Mouse (Mus musculus) stomach, postnatal 0 days (tissue): ENCODE data around the gene Ctxn1. TPM values are rescaled to one million over a fixed set of nuclear protein-coding genes. Genes with fewer than 3 reads are reported as not detected.

ENCODE experiments used
- ATAC-seq: fragments of 200-750 bp; cut with Nextera tagmentation; 2 replicates; pipeline ENCODE4 v1.8.0; 2017; ENCODE audit not compliant: low FRiP score, low TSS enrichment
- DNase-seq: peaks from one replicate; pipeline ENCODE4 v3.0.0-alpha.2; 2016; ENCODE audit warnings: low spot score
- H3K27ac ChIP-seq: fragments of 300-500 bp; sonication (generic); replicated peaks from 2 replicates; pipeline ENCODE4 v1.5.1; 2014; ENCODE audit warnings: mild to moderate bottlenecking, control low read depth
- H3K27me3 ChIP-seq: fragments of 300-500 bp; sonication (generic); 2 replicates; pipeline ENCODE4 v1.6.1; 2014; ENCODE audit warnings: low read length; ENCODE audit not compliant: control insufficient read depth, insufficient read depth
- H3K36me3 ChIP-seq: fragments of 300-500 bp; sonication (generic); 2 replicates; pipeline ENCODE4 v1.6.1; 2014; ENCODE audit warnings: low read length, mixed read lengths; ENCODE audit not compliant: control insufficient read depth, insufficient read depth
- H3K4me1 ChIP-seq: fragments of 300-500 bp; sonication (generic); replicated peaks from 2 replicates; pipeline ENCODE4 v1.6.1; 2014; ENCODE audit warnings: antibody characterized with exemption; ENCODE audit not compliant: control insufficient read depth, insufficient read depth
- H3K4me2 ChIP-seq: fragments of 300-500 bp; sonication (generic); replicated peaks from 2 replicates; pipeline ENCODE4 v1.6.1; 2014; ENCODE audit warnings: low read depth, mild to moderate bottlenecking, control low read depth, moderate library complexity
- H3K4me3 ChIP-seq: fragments of 300-500 bp; sonication (generic); 2 replicates; pipeline ENCODE4 v1.5.1; 2014; ENCODE audit warnings: low read depth, low read length, control low read depth
- H3K9ac ChIP-seq: fragments of 300-500 bp; sonication (generic); 2 replicates; pipeline ENCODE4 v1.6.1; 2014; ENCODE audit warnings: mild to moderate bottlenecking, low read length, control low read depth, mixed read lengths
- H3K9me3 ChIP-seq: fragments of 300-500 bp; sonication (generic); 2 replicates; pipeline ENCODE4 v1.6.1; 2016; ENCODE audit warnings: low read length; ENCODE audit not compliant: control insufficient read depth
- CTCF ChIP-seq: IDR thresholded peaks from 2 replicates; pipeline ENCODE4 v1.5.1; 2016; ENCODE audit warnings: antibody characterized with exemption, low read depth, mild to moderate bottlenecking, moderate library complexity
- EP300 ChIP-seq: optimal IDR thresholded peaks from 2 replicates; pipeline ENCODE3; 2016; ENCODE audit warnings: antibody characterized with exemption
- WGBS: fragments of 180-500 bp; shearing (Covaris S2); extraction: QIAGEN DNeasy Blood & Tissue Kit; methylation state at CpG from one replicate; pipeline ENCODE4 v1.1.7; 2014; 5-methylcytosine and 5-hydroxymethylcytosine counted together
- polyA plus RNA-seq: library from polyadenylated mRNA; unstranded; fragments of >200 nt; fragmentation: Nextera tagmentation; extraction: Ambion mirVana; gene quantifications from 2 replicates; pipeline ENCODE4 v1.2.1, GENCODE M21; 2015

Ctxn1 gene
- polyA plus RNA-seq, 1 experiment from 2014 or later = 43.9 TPM

DNA sequence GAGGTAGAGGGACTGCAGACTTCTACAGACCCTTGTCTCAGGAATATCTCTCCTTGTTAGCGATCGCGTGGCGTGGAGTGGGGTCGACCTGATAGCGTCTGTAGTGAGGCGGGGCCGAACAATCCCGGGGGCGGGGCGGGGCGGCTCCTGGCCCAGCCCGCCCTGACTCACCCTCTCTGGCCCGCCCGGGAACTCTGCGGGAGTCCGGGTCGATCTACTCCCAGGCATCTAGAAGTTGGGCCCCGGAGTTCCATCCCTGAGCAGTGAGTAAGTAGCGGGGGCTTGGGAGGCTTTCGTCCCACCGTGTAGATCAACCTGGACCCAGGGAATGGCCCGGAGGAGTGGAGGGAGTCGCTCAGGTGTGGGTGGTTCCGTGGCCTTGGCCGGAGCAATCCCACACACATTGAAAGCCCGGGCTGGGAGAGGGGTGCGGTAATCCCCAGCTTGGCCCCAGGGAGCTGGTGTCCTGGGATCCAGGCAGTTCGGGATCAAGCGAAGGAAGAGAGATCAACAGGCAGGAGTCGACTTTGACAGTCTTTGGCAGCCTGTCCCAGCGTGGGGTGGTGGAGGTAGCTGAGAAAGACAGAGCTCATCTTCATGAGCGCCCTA lies 32.2 kb downstream of the Ctxn1 start, which contains the start of gene Lrrc8e:
Gene Lrrc8e, plus strand, starts transcription at position 89 of the 609 bp plus-strand sequence.
- no peaks in the 10 kb centered on the region for H3K36me3 ChIP-seq
- TF ChIP-seq EP300 (no peak), CTCF (no peak)
- ATAC-seq (peak; percentile 80), DNase-seq (peak; percentile 81)
- 4% methylated on average over 32 of the region's 33 CpGs for WGBS
- H3K9ac ChIP-seq = peak within 1 kb of the TSS; percentile 71
- no peaks in the 10 kb centered on the region for H3K9me3 ChIP-seq
- H3K4me3 ChIP-seq = peak within 1 kb of the TSS; percentile 46
- H3K27me3 ChIP-seq = no peaks in the 10 kb centered on the region
- peak within 1 kb of the TSS; percentile 66 for H3K4me2 ChIP-seq
- no peaks in the 10 kb centered on the region for H3K4me1 ChIP-seq
- H3K27ac ChIP-seq = peak within 1 kb of the TSS; percentile 40

DNA sequence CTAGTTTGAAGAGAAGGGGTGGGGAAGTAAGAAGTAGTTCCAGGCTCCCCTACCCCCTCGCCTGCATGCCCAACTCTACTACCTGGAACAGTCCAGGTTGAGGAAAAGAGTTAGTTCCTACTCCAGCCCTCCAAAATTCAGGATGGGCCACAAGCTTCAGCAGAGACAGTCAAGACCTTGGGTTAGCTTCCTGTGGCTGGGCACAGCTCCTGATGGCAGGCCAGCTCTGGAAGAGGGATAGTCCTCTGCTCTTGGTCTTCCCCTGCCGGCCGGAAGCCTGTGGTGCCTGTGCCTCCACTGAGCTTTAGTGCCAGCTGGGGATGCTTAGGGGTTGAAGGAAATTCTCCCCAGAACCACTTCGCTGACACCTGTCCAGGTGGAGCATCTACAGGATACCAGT lies 32.8 kb downstream of the Ctxn1 start:
- TF ChIP-seq CTCF (peak; percentile 26), EP300 (no peak)
- 31% methylated on average over 4 of the region's 4 CpGs for WGBS
- no peaks in the 10 kb centered on the region for H3K27me3 ChIP-seq
- peak overlapping the region; percentile 71; the same call in 1 of the 2 replicates for H3K9ac ChIP-seq
- no peaks in the 10 kb centered on the region for H3K36me3 ChIP-seq
- H3K4me3 ChIP-seq = peak overlapping the region; percentile 46
- no peaks in the 10 kb centered on the region for H3K4me1 ChIP-seq
- ATAC-seq = peak; percentile 25; the same call in 1 of the 2 replicates
- no peak for DNase-seq
- H3K9me3 ChIP-seq = no peaks in the 10 kb centered on the region
- H3K4me2 ChIP-seq = peak overlapping the region; percentile 66
- H3K27ac ChIP-seq = no peak overlapping the region

DNA sequence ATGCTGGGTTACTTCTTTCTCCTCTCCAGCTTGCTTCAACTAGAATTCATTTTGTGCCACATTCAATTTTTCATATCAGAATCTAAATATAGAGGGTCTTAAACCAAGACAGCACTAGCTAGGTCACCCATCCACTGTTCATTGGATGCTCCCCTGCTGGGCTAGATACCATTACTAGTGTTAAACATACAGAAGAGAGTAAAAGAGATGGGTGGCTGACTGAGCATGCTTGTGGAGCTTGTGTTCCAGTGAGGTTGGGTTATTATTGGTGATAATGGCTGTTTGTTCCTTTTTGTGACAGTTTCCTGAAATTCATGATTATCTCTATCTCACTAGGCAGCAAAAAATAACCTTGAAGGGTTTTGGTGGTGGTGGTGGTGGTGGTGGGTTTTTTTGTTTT lies 37.0 kb downstream of the Ctxn1 start:
- DNase-seq (no peak), ATAC-seq (no peak)
- Histone ChIP-seq H3K4me1 (no peaks in the 10 kb centered on the region), H3K9ac (no peak overlapping the region), H3K36me3 (no peaks in the 10 kb centered on the region), H3K27me3 (peaks cover 3% of the 10 kb centered on the region; the same call in 1 of the 2 replicates), H3K4me2 (no peak overlapping the region), H3K27ac (no peak overlapping the region), H3K9me3 (no peaks in the 10 kb centered on the region), H3K4me3 (no peak overlapping the region)
- TF ChIP-seq EP300 = no peak

DNA sequence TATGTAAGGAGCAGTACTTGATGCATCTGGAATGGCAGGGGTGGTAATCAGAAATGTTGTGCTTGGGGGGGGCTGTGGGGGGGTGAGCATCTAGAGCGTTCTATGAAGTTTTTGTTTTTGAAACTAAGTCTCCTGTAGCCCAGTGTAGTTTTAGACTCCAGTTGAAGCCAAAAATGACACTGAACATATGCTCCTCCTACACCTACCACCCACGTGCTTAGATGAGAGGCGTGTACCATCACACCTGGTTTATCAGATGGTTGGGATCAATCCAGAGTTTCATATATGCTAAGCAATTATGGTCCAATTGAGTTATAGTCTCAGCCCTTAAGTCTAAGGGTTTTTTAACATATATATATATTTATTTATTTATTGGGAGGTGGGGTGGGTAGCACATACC lies 39.5 kb downstream of the Ctxn1 start:
- Histone ChIP-seq H3K27me3 (peaks cover 6% of the 10 kb centered on the region; the same call in 1 of the 2 replicates), H3K27ac (no peak overlapping the region), H3K4me2 (no peak overlapping the region), H3K9ac (no peak overlapping the region), H3K36me3 (no peaks in the 10 kb centered on the region), H3K9me3 (no peaks in the 10 kb centered on the region), H3K4me1 (no peaks in the 10 kb centered on the region), H3K4me3 (no peak overlapping the region)
- DNase-seq (no peak), ATAC-seq (no peak)
- TF ChIP-seq CTCF (no peak), EP300 (no peak)
- WGBS = 77% methylated on average over 3 of the region's 3 CpGs

DNA sequence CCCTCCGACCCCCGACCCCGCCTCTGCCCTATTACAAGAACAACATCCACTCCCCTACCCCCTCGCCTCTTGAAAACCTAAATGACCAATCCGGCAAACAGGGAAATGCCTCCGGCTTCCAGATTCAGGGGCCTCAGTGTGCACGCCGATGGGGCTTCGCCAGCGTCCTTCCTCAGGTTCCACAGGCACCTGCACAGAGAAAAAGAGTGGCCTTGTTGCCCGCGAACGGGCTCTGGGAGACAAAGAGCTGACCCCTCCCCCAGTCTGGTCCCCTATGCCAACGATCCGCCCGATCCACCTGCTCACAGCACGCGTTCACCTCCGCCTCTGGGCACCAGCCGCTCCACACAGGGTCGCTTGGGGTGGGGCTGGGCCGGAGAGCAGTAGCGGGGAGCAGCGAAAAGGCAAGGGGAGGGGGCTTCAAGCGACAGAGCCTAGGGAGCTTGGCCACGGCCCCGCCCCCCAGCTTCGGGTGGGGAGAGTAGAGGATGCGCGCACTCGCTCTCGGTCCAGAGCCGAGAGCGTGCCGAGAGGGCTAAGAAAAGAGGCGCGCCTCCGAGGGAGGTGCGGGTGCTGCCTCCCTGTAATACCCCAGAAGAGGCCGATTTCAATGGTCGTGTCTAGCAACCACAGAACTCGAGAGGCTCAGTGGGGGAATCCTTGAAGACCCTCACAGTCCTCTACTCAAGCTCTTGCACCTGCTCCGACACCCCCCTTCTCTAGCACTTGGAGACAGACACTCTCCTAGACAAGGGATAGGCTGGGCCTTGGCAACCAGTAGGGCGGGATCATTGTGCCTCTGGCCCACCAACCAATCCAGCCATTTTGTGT lies 42.1 kb downstream of the Ctxn1 start, which contains the start of gene Prr36:
Gene Prr36, minus strand, starts transcription at position 669 of the 831 bp plus-strand sequence.
- TF ChIP-seq CTCF = no peak
- TF ChIP-seq EP300 = no peak
- Histone ChIP-seq H3K4me2 (peak within 1 kb of the TSS; percentile 72), H3K27me3 (peaks cover 6% of the 10 kb centered on the region; the same call in 1 of the 2 replicates), H3K27ac (no peak within 1 kb of the TSS), H3K9ac (peak within 1 kb of the TSS; percentile 27; the same call in 1 of the 2 replicates), H3K36me3 (no peaks in the 10 kb centered on the region), H3K4me1 (0 out of 2 replicates have a peak, but pooled peaks cover 3% of the 10 kb centered on the region), H3K4me3 (peak within 1 kb of the TSS; percentile 42), H3K9me3 (no peaks in the 10 kb centered on the region)
- DNase-seq = peak; percentile 50
- WGBS = 3% methylated on average over 44 of the region's 44 CpGs
- ATAC-seq = peak; percentile 16; the same call in 1 of the 2 replicates
